Mouse (Mus musculus) gastrocnemius, postnatal 25 days (tissue): ENCODE results near the gene Fuom. TPM values are rescaled to one million over a fixed set of nuclear protein-coding genes. Genes with fewer than 3 reads are reported as not detected.

ENCODE experiments used
- DNase-seq: peaks from one replicate; pipeline ENCODE4 v3.0.0; 2022
- total RNA-seq, 2 experiments: library from RNA; stranded (reverse); gene quantifications; 1 replicate in 1 of 2; 2 replicates in 1 of 2; pipeline ENCODE4 v1.2.3; 2021

The Fuom gene
- total RNA-seq, 2 experiments from 2014 or later: 41.6 to 47.5 TPM

DNA sequence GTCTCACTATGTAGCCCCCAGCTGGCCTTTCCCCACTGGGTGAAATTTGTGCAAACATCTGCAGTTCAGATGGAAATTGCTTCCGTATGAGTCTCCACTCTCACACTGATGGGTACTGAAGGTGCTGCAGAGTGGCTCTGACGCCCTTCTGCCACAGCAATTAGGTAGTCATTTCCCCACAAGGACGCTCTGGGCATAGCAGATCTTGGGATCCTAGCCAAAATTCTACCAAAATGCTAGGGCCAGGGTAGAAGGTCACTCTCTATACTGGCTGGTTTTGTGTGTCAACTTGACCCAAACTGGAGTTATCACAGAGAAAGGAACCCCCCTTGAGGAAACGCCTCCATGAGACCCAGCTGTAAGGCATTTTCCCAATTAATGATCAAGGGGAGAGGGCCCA is 1.8 kb upstream of the Fuom start:
- no peak for DNase-seq

- no peak for DNase-seq
Observed at GRCm38 (mm10) chr7:140101498-140101897, 743 bp downstream of the Fuom start.

- DNase-seq: no peak
Observed at GRCm38 (mm10) chr7:140098466-140098865, 3.8 kb downstream of the Fuom start.

DNA sequence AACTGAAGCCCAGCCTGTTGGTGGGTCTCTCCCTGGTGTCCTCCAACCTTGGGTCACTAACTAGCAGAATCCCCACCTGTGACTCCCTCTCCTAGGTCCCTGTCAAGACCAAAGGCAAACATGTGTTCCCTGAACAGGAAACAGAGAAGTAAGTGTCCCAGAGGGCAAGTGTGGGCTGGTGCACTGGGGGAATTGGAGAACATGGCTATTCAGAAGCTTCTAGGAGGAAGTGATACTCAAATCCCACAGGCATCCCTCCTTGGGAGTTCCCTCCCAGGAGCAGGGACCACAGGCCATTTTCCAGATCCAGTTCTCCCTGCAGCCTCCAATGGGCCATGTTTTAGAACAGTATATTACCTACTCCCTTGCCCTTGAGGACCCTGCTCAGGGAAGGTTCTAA is 6.2 kb downstream of the Fuom start:
- no peak for DNase-seq

DNA sequence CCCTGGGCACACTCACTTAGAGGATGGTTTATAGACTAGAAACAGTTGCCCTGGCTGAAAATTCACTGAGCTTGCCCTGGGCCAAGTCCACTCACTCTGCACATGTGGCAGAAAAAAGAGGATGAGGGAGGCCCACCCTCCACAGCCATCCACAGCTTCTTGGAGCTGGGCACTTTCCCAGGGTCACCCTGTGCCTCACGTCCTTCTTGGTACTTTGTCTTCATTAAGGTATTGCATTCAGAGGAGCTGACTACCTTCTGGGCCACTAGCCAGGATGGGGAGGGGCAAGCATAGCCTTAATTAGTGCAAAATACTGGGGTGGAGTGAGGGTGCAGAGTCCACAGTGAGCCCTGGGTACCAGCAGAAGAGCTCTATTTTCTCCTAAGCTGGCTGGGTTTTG is 6.7 kb downstream of the Fuom start:
- DNase-seq: no peak

DNA sequence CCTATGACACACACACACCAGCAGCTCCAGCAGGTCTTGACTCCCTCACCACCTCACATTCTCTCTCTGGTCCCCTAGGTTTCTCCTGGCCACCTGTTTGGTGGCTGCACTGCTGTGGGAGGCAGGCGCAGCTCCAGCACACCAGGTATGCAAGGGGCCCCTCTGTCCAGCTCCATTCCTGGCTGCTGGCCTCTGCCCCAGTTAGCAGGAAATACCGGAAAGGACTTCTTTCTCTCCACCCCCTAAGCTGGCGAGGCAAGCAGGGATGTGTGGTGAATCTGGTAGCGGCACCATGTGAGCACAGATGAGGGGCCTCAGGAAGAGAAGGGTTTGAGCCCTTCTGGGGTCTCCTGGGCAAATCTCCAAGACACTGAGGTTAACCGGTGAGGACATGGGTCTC is 7.3 kb downstream of the Fuom start:
- DNase-seq: no peak

DNA sequence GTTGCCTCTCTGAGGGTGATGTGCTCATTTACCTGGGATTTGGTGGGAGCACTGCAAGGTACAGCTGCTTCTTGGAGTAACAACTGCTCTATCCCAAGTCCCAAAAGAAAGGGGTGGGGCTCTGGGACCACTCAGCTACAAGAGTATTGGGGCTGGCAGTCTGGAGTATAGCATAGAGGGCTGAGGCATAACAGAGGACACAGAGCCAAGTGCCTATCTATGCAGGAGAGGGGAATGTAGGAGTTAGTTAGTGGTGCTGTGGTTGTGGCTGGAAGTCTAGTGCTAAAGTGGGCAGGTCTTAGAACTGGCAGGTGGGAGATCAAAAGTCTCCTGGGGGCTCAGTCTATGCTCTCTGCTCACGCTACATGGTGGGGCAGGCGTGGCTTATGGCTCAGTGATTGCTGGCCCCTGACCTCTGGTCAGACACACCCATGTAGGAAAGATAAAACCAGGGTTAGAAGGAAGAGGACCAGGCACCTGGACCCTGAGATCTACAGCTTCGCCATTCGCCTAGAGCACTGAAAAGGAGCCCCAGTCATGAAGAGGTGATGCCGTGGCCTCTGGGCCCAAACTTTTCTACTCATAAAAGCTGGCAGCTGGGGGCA is 9.2 kb downstream of the Fuom start, which contains the start of gene Prap1:
Prap1 (plus strand) TSS at position 472 of the 605 bp plus-strand sequence.
- no peak for DNase-seq

- no peak for DNase-seq
Observed at GRCm38 (mm10) chr7:140090601-140091000, 11.6 kb downstream of the Fuom start.

DNA sequence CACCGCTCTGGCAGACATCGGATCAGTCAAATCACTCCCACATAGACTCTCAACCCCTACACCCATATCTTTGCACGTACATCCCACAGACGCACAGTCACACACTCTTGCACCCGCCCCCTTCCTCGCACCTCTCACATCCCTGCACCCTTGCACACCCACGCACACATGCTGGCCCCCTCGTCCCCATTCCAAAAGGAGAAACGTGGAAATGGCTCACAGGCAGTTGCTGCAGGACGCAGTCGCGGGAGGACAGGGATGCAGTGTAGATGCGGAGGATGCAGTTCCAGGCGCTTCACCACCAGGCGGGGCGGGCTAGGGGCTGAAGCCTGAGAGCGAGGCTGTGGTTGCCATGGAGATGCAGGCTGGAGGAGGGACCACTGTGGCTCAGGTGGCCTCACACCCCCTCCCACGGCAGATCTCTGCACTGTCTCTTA is 20.0 kb downstream of the Fuom start, which contains the start of gene Caly:
Caly (minus strand) TSS at position 307 of the 437 bp plus-strand sequence.
- no peak for DNase-seq

- no peak for DNase-seq
Observed at GRCm38 (mm10) chr7:140081408-140082241, 20.6 kb downstream of the Fuom start.

DNA sequence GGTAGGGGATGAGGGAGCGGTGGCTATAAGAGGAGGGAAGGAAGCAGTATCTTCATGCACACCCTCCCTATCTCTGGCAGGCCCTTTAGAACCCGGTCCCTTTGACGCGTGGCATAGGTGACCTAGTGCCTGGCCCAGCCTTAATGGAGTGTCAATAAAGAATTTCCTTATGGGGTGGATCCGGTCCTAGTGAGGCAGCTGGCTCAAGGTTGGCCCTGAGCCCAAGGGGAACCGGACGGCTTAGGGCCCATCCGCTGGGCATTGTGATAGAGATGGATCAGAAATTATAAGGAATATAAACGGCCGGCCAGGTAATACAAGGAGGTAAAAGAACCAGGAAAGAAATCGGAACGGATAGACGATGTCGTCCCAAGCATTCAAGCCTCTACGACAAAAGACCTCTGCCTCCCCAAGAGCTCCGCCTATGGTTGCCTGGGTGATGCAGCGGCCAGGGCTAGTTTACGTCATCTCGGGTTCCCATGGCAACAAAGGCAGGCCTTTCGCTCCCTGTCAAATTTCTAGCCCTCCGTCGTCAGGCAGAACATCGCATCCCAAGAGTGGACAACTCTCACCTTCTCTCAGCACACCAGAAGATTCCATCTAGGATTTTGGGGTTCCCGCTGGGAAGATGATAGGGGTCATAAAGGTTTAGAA is 21.6 kb downstream of the Fuom start:
- no peak for DNase-seq

GRCm38 (mm10) chr7:140078711-140079110 is 23.5 kb downstream of the Fuom start:
- DNase-seq: no peak

DNA sequence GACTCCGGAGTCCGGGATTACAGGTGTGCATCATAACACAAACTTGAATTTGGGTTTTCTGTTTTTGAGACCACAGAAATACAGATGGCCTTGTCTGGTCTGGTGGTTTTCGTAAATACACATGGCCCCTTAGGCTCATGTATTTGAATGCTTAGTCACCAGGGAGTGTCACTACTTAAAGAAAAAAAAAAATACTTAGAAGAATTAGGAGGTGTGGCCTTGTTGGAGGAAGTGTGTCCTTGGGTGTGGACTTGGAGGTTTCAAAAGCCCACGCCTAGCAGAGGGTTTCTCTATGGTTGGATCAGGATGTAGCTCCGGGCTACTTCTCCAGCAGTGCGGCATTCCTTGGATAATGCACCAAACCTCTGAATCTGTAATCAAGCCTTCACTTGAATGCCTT is 24.5 kb downstream of the Fuom start:
- DNase-seq: no peak

- DNase-seq: no peak
Observed at GRCm38 (mm10) chr7:140070042-140070711, 32.1 kb downstream of the Fuom start.

GRCm38 (mm10) chr7:140067397-140067796 is 34.8 kb downstream of the Fuom start:
- DNase-seq: no peak

- DNase-seq: peak; percentile 26
Observed at GRCm38 (mm10) chr7:140063092-140063491, 39.1 kb downstream of the Fuom start.

DNA sequence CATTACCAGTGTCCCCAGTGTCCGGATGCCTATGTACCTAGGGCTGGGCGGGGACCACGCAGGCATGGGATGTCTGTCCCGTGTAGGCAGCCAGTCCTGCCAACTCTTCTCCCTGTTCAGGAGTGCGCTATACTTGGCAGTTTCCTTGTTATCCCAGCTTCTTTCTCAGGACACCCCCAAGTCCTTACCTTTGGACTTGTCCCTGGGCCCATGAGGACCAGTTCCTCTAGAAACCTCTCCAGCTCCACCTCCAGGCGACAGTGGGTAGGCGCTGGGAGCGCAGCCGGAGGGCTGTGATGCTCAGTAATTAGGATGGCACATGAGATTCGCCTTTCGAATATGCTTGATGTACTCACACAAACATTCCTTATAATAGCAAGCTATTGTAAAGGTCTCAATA is 39.9 kb downstream of the Fuom start:
- DNase-seq: no peak

DNA sequence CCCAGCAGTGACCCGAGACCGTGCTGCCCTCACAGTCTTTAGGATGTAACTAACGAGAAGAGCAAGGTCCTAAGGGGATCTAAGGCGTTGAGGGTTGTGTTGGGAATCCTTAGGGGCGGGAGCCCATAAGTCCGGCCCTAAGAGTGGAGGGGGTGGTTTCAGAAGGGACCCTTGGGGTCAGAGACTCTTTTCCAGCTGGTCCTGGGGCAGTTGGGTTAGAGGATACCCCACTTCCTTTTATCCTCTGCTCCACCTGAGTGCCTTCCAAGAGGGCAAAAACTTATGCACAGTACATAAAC is 40.5 kb downstream of the Fuom start:
- no peak for DNase-seq

- no peak for DNase-seq
Observed at GRCm38 (mm10) chr7:140060936-140061831, 41.1 kb downstream of the Fuom start.

DNA sequence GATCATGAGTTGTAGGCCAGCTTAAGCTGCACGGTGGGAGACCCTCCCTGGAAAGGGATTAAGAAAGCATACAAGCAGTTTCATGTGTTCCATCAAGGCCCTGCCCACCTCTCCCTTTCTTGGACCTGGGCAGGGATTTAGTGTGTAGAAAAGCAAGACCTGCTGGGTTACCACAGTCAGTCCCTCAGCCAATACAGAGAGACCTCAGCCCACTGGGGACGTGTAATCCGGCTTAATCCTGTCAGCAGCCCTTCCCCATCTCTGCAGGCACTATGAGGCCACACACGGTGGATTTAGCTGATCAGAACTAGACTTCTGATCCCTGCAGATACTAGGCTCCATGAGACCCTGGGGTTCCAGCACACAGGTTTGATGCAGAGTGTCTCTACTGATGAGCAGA is 42.6 kb downstream of the Fuom start:
- DNase-seq: no peak

GRCm38 (mm10) chr7:140058528-140058927 is 43.7 kb downstream of the Fuom start:
- no peak for DNase-seq
